Mouse (Mus musculus) right cerebral cortex, postnatal 14 days (tissue): ENCODE results near the gene Fryl.
"Not testable (repeated sequence)": the region's sequence is repeated elsewhere in the genome, so short reads cannot be mapped to it uniquely, and the experiment has no call there.

Source experiments
- DNase-seq: peaks from one replicate; pipeline ENCODE4 v3.0.0; 2022

Gene Fryl

DNA sequence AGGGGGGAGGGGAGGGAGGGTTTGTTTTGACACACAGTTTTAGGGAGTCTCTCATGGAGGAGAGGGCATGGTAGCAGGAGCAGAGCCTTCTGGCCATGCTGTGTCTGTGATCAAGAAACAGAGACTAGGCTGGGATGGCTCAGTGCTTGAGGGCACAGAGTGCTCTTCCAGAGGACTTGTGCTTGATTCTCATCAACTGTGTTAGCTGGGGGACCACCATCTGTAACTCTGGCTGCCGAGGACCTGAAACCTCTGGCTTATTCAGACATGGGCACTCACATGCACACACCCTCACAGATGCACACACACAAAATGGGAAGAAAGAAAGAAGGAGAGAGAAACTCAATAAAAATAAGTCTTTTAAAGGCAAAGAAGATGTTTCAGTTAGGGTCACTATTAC, 257.9 kb downstream of the Fryl start:
- not testable (repeated sequence) for DNase-seq

DNA sequence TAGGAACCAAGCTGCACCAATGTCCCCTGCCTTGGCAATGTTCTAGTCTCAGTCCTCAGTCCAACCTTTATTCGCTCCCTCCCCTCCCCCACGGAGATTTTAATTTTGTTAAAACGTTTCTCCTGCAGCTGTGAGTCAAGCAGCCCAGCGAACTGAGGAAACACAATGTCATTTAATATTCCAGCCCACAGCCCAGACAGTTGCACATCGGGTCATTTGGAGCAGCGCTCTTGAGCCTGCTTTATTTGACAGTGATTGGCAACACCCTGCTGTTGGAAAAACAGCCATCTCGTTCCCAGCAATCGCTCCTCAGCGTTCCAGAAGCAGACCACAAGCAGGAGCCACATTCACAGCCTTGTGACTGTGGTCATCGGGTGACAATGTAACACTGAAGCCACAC, 261.0 kb downstream of the Fryl start:
- no peak for DNase-seq

DNA sequence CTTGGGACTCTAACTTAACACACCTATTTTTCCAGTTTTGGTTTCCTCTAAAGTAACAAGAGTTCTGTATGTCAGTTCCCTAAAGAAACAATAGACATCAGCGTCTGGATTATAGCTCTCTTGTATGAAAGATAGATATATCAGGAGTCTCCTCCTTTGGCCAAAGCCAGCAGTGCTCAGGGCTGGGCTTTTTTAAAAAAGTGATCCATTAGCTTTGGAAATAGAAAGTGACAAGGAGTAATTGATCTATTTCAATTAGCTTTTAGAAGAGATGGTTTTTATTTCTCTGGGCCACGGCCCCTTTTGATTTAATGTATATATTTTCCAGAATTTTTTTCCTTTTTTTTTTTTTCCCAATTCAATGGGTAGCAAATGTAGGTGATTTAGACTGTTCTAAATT, 261.5 kb downstream of the Fryl start:
- no peak for DNase-seq

DNA sequence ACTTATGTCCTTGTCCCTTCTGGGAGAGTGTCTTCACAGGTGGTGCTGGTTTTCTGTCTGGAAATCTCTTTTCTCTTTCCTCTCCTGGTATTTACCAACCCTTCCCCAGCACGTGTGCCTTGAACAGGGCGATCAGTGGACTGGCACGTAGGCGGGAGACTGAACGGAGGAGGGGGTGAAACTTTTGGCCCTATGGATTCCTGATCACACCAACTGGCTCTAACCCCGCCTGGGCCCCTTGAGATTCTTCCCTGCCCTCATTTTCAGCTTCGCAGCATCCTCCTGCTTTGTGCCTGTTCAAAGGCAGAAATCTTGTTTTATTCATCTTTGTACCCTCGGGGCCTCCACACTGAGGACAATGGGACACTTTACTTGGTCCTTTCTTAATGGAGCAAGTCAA, 262.0 kb downstream of the Fryl start:
- no peak for DNase-seq

DNA sequence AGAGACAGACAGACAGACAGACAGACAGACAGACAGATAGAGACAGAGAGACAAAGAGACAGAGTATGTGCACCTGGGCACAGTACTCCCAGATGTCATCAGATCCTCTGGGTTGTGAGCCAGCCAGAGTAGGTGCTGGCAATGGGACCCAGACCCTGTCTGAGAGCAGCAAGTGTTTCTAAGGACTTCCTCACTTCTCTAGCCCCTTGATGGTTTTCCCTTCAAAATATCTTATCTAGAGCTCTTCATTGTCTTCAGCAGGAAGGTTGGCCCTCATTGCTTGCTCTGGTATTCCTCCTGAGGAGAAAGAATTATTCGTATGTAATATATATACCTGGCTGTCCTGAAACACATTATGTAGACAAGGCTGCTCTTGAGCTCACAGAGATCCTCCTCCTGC, 263.9 kb downstream of the Fryl start:
- no peak for DNase-seq

DNA sequence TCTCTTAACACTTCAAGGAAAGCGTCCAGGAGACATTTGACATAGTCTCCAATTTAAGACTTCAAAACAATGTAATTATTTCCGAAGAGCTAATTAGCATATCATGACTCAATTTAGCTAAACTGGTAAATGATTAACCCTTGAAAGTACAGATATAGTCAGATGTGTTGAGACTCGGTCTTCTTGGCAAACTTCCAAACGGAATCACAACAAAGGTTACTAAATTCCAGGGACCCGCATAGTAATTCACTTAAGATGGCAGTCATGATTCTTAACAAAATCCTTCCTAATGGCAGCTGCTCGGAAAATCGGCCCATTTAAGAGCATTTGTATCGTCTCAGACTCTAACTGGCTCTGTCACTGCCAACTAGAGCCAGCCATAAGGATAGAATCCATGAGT, 266.7 kb downstream of the Fryl start:
- no peak for DNase-seq

DNA sequence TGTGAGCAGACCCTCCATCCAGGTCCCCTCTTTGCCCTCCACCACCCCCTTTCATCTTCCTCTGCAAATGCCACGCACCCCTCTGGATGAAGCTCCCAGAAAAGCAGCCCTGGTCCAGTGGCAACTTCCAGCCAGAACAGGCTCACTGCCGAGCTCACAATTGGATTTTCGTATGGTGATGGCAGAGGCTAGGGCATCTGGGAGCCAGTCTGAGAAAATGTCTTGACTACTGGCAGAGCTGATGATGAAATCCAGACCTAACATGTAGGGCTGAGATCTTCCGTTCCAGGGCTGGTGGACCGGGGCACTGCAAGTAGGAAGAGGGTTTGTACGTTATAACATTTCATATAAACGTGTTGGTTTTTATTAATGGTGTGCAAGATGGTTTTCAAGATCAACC, 268.6 kb downstream of the Fryl start:
- no peak for DNase-seq

DNA sequence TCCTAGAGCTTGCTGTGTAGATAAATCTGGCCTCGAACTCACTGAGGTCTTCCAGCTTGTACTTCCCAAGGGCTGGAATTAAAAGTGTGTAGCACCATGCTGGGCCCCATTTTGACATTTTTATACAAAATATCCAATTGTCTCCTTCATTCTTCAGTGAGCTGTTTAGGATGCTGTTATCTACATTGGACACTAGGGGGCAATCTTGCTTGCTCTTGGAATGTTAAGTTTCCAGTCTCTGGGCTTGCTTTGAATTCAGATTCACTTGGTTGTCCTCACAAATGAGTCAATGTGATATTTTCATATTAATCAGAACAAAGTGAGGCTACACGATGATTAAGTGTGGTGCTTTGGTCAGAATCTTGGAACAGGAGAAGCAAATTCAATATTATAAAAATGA, 272.3 kb downstream of the Fryl start:
- DNase-seq = no peak

DNA sequence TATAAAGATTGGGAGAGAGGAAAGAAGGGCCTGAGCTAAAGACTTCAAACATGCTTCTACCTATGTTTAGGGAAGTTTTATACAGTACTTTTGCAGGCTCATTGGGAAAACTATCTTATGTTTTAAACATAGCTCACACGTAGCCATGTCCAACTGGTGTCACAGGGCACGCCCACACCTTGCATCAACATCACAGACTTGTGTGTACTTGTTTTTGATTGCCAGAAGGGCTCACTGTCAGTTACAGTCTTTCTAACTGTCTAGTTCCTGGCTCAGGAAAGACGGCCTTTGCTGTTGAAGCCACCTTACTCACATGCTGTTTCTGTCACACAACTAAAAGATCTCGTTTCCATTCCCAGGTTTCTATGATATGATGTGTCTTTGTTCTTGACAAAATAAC, 279.9 kb downstream of the Fryl start:
- DNase-seq = no peak

DNA sequence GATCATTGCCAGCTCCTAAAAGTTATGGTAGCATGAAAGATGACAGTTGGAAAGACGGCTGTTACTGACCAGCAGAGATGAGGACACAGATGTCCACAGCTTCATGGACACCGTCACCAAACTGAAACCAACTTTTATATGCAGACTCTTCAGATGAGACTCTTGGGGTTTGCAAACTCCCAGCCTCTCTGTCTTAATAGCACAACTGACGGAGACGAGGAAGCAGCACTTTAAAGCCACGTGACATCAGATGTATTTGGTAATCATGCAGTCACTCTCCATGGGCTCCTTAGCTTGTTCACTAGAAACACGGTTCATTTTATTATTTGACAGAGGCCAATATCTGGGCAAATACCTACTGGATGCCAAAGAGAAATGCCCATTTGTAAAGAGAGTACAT, 280.4 kb downstream of the Fryl start:
- DNase-seq = no peak

DNA sequence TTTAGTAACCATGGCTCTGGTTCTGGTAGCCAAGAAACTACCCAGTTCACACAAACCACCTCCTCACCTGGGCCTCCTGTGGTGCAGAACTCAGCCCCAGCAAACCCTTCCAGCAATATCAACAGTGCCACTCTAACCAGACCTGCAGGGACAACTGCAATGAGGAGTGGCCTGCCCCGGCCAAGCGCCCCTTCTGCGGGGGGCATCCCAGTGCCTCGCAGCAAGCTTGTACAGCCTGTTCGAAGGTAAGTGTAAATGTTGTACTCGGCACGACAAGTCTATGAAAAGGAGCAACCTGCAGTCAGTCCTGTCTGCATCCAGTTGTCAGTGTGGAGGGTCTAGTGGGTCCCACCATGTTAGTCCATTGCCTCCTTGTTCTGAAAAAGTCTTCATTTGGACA, 281.8 kb downstream of the Fryl start, which contains the start of gene Gm10135:
Gm10135 (minus strand) TSS at position 101 of the 400 bp plus-strand sequence.
- no peak for DNase-seq

DNA sequence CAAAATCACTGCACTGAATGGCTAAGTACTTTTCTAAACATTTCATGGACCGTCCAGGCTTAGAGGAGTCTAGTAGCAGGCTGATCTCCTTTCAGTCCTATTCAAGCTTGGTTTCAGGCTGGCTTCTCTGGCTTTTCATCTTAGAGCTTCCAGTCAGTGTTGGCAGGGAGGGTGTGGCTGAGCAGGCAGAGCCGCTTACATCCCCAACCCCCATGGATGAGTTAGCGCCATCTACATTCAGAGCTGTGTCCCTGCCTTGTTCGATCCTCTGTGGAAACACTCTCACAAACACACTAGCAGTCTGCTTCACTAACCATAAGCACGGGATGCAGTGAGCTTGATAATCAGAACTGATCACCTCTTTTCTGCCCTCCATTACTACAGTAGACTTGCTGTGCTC, 283.5 kb downstream of the Fryl start:
- DNase-seq = no peak

DNA sequence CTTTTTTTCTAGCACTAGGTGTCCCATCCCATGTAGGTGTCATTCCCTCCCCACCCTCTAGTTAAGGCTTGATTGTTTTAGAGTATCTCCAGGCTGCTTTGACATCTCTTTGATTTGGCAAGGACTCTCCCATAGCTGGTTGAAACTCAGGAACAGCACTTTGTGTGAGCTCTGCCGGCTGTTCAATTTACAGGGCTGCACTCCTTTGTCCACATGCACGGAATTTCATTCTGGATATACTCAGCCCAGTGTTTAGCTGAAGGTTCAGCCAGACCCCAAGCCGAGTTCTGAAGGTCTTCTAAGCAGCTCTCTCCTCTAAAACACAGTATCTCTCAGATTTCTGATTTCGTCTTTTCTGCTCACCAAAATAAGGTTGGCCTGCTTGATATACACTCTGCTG, 284.0 kb downstream of the Fryl start:
- no peak for DNase-seq
